Mouse (Mus musculus) heart, adult 2 months (tissue): ENCODE results near the gene Slc24a1.

ENCODE experiments used
- CTCF ChIP-seq: fragments of 200-600 bp; IDR thresholded peaks from 2 replicates; pipeline ENCODE4 v1.8.1; 2022; ENCODE audit warnings: antibody characterized with exemption, mild to moderate bottlenecking, moderate library complexity
- EP300 ChIP-seq: fragments of 200-500 bp; IDR thresholded peaks from 2 replicates; pipeline ENCODE4 v1.6.1; 2011; ENCODE audit warnings: low read depth, low read length, control low read depth; ENCODE audit not compliant: insufficient read depth
- POLR2A ChIP-seq: fragments of 200-500 bp; IDR thresholded peaks from 2 replicates; pipeline ENCODE4 v1.6.1; 2011; ENCODE audit warnings: mild to moderate bottlenecking, low read depth, low read length, control low read depth; ENCODE audit not compliant: insufficient read depth

DNA sequence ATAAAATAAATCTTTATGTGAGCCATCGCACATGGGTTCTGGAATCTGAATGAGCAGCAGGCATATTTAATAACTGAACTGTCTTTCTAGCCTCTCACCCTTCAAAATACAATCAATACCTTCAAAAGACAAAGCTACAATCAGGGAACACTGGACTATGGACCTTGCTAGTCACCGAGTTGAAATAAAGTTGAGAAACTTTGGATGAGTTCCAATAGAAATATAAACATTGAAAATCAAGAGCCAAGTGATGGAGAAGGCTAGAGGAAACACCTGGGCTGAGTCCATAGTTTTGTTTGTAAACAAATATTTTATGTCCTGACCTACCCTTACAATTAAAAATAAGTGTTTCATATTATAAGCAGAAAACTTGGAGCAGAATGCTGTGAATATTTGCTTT lies 37.4 kb downstream of the Slc24a1 start:
- TF ChIP-seq CTCF (no peak), POLR2A (no peak), EP300 (no peak)
